Mouse (Mus musculus): Measurements from ENCODE around the gene Smc3. TPM values are rescaled to one million over a fixed set of nuclear protein-coding genes. Genes with fewer than 3 reads are reported as not detected.

The Smc3 gene
- polyA plus RNA-seq, 1 experiment, result 6.5 TPM

- no peak overlapping the region for H3K4me2 ChIP-seq (ENCODE audit: low read depth)
- no peak for TF ChIP-seq POLR2AphosphoS2 (IDR thresholded peaks at IDR 0.05; ENCODE audit: insufficient read length, low read depth)
- TF ChIP-seq SRF (IDR thresholded peaks at IDR 0.05; ENCODE audit: control insufficient read depth, insufficient read length, low read depth), result no peak
- TF ChIP-seq TCF12 (IDR thresholded peaks at IDR 0.05; ENCODE audit: insufficient read depth, poor library complexity, severe bottlenecking), result no peak
- no peak for TF ChIP-seq USF1 (IDR thresholded peaks at IDR 0.05; ENCODE audit: low read depth)
- no peak for TF ChIP-seq POLR2A (IDR thresholded peaks at IDR 0.05; ENCODE audit: insufficient read length, low read depth)
- TF ChIP-seq TCF3 (IDR thresholded peaks at IDR 0.05; ENCODE audit: insufficient read length, low read depth), result no peak
- H3ac ChIP-seq (ENCODE audit: control insufficient read depth, insufficient read length), result no peak overlapping the region
- H3K79me2 ChIP-seq (ENCODE audit: control insufficient read depth, insufficient read depth), result no peaks in the 10 kb centered on the region
- H3K4me3 ChIP-seq, result no peak overlapping the region
- H3K36me3 ChIP-seq (ENCODE audit: control insufficient read depth, insufficient read depth), result no peaks in the 10 kb centered on the region
- no peaks in the 10 kb centered on the region for H3K27me3 ChIP-seq (ENCODE audit: control insufficient read depth, insufficient read depth, insufficient read length)
Measured at GRCm38 (mm10) chr19:53668821-53669220, 68.6 kb downstream of the Smc3 start.

- no peak overlapping the region for H3ac ChIP-seq (ENCODE audit: control insufficient read depth, insufficient read length)
- no peaks in the 10 kb centered on the region for H3K27me3 ChIP-seq (ENCODE audit: control insufficient read depth, insufficient read depth, insufficient read length)
- no peak for TF ChIP-seq USF1 (IDR thresholded peaks at IDR 0.05; ENCODE audit: low read depth)
- peak; percentile 21 for TF ChIP-seq POLR2AphosphoS2 (IDR thresholded peaks at IDR 0.05; ENCODE audit: insufficient read length, low read depth)
- peak in 2 of 3 experiments; percentile 28 to 63 for TF ChIP-seq MYOG (IDR thresholded peaks at IDR 0.05; ENCODE audit: control insufficient read depth in 1 of 3, insufficient read depth in 1 of 3, insufficient read length in 2 of 3, low read depth in 2 of 3)
- peak; percentile 7 for TF ChIP-seq POLR2A (IDR thresholded peaks at IDR 0.05; ENCODE audit: insufficient read length, low read depth)
- no peak for TF ChIP-seq CEBPB (IDR thresholded peaks at IDR 0.05; ENCODE audit: insufficient read depth, poor library complexity, severe bottlenecking)
- TF ChIP-seq E2F4 (IDR thresholded peaks at IDR 0.05; ENCODE audit: insufficient read depth), result no peak
- no peak for TF ChIP-seq REST (IDR thresholded peaks at IDR 0.05; ENCODE audit: insufficient read depth, insufficient read length)
- no peak for TF ChIP-seq TCF3 (IDR thresholded peaks at IDR 0.05; ENCODE audit: insufficient read length, low read depth)
- peak in 2 of 3 experiments; percentile 19 to 63 for TF ChIP-seq MYOD1 (IDR thresholded peaks at IDR 0.05; ENCODE audit: control insufficient read depth in 1 of 3, insufficient read length in 2 of 3, low read depth in 2 of 3)
- TF ChIP-seq SRF (IDR thresholded peaks at IDR 0.05; ENCODE audit: control insufficient read depth, insufficient read length, low read depth), result no peak
- no peaks in the 10 kb centered on the region for H3K79me2 ChIP-seq (ENCODE audit: control insufficient read depth, insufficient read depth)
- no peak overlapping the region for H3K4me2 ChIP-seq (ENCODE audit: low read depth)
- no peaks in the 10 kb centered on the region for H3K36me3 ChIP-seq (ENCODE audit: control insufficient read depth, insufficient read depth)
- H3K4me3 ChIP-seq, result no peak overlapping the region
Measured at GRCm38 (mm10) chr19:53670625-53671141, 70.5 kb downstream of the Smc3 start.

GRCm38 (mm10) chr19:53671432-53671831, 71.2 kb downstream of the Smc3 start:
- no peaks in the 10 kb centered on the region for H3K36me3 ChIP-seq (ENCODE audit: control insufficient read depth, insufficient read depth)
- no peak overlapping the region for H3K4me2 ChIP-seq (ENCODE audit: low read depth)
- H3K27me3 ChIP-seq (ENCODE audit: control insufficient read depth, insufficient read depth, insufficient read length), result no peaks in the 10 kb centered on the region
- H3K4me3 ChIP-seq, result no peak overlapping the region
- no peak overlapping the region for H3ac ChIP-seq (ENCODE audit: control insufficient read depth, insufficient read length)
- no peak for TF ChIP-seq TCF3 (IDR thresholded peaks at IDR 0.05; ENCODE audit: insufficient read length, low read depth)
- no peak for TF ChIP-seq MYOD1 (IDR thresholded peaks at IDR 0.05; ENCODE audit: control insufficient read depth in 1 of 3, insufficient read length in 2 of 3, low read depth in 2 of 3)
- TF ChIP-seq TCF12 (IDR thresholded peaks at IDR 0.05; ENCODE audit: insufficient read depth, poor library complexity, severe bottlenecking), result no peak
- no peak for TF ChIP-seq MAX (IDR thresholded peaks at IDR 0.05; ENCODE audit: low read depth)
- no peak for TF ChIP-seq USF1 (IDR thresholded peaks at IDR 0.05; ENCODE audit: low read depth)
- TF ChIP-seq MYOG (IDR thresholded peaks at IDR 0.05; ENCODE audit: control insufficient read depth in 1 of 3, insufficient read depth in 1 of 3, insufficient read length in 2 of 3, low read depth in 2 of 3), result no peak
- no peak for TF ChIP-seq E2F4 (IDR thresholded peaks at IDR 0.05; ENCODE audit: insufficient read depth)
- TF ChIP-seq POLR2AphosphoS2 (IDR thresholded peaks at IDR 0.05; ENCODE audit: insufficient read length, low read depth), result no peak
- TF ChIP-seq POLR2A (IDR thresholded peaks at IDR 0.05; ENCODE audit: insufficient read length, low read depth), result no peak
- no peak for TF ChIP-seq CEBPB (IDR thresholded peaks at IDR 0.05; ENCODE audit: insufficient read depth, poor library complexity, severe bottlenecking)
- no peaks in the 10 kb centered on the region for H3K79me2 ChIP-seq (ENCODE audit: control insufficient read depth, insufficient read depth)

DNA sequence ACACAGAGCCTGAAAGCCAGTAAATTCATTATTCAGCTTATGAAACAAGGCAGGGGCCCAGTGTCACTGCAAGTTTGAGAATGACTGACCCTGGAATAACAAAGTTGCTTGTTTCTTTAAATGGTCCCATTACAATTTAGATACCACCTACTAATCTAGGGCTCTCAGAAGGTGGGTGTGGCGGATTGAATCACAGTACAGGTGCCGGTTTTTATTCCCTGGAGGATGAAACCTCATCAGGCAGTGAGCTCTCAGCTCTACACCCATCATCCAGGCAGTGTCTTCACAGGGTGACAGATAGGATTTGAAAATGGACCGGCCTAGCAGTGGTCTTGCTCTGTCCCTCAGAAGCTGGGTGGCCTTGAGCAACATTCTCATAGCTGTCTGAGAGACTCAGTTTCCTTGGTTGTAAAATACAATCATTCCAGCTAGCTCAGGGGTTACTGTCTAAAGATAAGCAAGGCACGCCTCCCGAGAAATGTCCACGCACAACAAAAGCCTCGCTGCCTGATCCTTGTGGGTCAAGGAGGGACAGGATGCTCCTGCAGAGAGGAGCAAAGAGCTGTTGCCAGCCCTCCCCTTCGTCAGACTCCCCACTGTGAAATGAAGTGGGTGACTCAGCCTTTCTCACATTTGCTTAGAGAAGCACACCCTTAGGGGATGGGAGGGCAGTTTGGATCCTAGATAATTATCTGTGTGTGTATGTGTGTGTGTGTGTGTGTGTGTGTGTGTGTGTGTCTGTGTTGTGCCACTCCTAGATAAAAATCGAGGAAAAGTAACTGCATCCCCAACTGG, 74.1 kb downstream of the Smc3 start:
- Histone ChIP-seq H3ac (ENCODE audit: control insufficient read depth, insufficient read length) (no peak overlapping the region), H3K4me2 (ENCODE audit: low read depth) (peak overlapping the region; percentile 86), H3K36me3 (ENCODE audit: control insufficient read depth, insufficient read depth) (no peaks in the 10 kb centered on the region), H3K27me3 (ENCODE audit: control insufficient read depth, insufficient read depth, insufficient read length) (no peaks in the 10 kb centered on the region), H3K4me3 (no peak overlapping the region), H3K79me2 (ENCODE audit: control insufficient read depth, insufficient read depth) (peaks cover 20% of the 10 kb centered on the region)
- TF ChIP-seq TCF3 (IDR thresholded peaks at IDR 0.05; ENCODE audit: insufficient read length, low read depth) (no peak), TCF12 (IDR thresholded peaks at IDR 0.05; ENCODE audit: insufficient read depth, poor library complexity, severe bottlenecking) (no peak), USF1 (IDR thresholded peaks at IDR 0.05; ENCODE audit: low read depth) (no peak), POLR2A (IDR thresholded peaks at IDR 0.05; ENCODE audit: insufficient read length, low read depth) (no peak), SRF (IDR thresholded peaks at IDR 0.05; ENCODE audit: control insufficient read depth, insufficient read length, low read depth) (no peak), MYOD1 (IDR thresholded peaks at IDR 0.05; ENCODE audit: control insufficient read depth in 1 of 3, insufficient read length in 2 of 3, low read depth in 2 of 3) (no peak), E2F4 (IDR thresholded peaks at IDR 0.05; ENCODE audit: insufficient read depth) (no peak), REST (IDR thresholded peaks at IDR 0.05; ENCODE audit: insufficient read depth, insufficient read length) (no peak), POLR2AphosphoS2 (IDR thresholded peaks at IDR 0.05; ENCODE audit: insufficient read length, low read depth) (peak; percentile 46), MYOG (IDR thresholded peaks at IDR 0.05; ENCODE audit: control insufficient read depth in 1 of 3, insufficient read depth in 1 of 3, insufficient read length in 2 of 3, low read depth in 2 of 3) (peak in 1 of 3 experiments; percentile 12), CEBPB (IDR thresholded peaks at IDR 0.05; ENCODE audit: insufficient read depth, poor library complexity, severe bottlenecking) (no peak), MAX (IDR thresholded peaks at IDR 0.05; ENCODE audit: low read depth) (no peak)

Measured in myocyte (in vitro differentiated cells).